Mouse (Mus musculus) A20 (cell line): Measurements from ENCODE around the gene Scml4.
A peak's percentile ranks its signal among the peaks of the same experiment; 100 is the strongest.

Experiments used
- DNase-seq: peaks from one replicate; pipeline ENCODE4 v3.0.0-alpha.2; 2011; ENCODE audit warnings: low read depth, low spot score

The Scml4 gene

DNA sequence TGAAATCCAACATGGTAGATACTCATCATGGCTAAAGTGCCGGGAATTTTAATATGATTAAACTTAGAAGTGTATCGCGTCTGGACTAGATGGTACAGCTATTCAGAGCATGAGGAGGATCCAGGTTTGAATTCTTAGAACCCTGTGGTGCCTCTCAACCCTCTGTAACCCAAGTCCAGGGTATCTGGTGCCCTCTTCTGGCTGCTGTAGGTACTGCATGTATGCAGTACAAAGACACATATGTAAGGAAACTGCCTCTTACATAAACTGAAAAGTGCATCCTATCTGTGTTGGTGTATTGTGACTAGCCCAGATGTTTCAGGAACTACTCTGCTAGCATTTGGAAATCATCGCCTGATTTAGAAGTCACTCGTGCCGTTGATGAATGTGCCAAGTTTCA is 129.7 kb downstream of the Scml4 start:
- peak; percentile 71 for DNase-seq

DNA sequence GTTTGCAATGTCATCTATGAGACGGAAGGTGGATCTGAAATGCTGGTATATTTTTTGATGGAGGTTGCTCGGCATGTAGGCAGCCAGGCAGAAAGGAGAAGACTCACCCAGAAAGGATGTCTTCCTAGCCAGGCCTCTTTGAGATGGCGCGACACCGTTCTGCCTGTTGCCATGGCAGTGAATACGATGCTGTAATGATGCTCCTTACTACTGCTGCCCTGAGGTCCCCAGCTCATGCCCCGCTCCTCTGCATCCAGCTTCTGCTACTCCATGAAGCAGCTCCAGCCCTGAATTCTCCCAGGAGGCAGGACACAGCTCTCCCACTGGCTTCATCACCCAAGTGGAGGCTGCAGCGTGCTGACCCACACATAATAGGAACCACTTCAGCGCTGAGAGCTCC is 130.8 kb downstream of the Scml4 start:
- no peak for DNase-seq

DNA sequence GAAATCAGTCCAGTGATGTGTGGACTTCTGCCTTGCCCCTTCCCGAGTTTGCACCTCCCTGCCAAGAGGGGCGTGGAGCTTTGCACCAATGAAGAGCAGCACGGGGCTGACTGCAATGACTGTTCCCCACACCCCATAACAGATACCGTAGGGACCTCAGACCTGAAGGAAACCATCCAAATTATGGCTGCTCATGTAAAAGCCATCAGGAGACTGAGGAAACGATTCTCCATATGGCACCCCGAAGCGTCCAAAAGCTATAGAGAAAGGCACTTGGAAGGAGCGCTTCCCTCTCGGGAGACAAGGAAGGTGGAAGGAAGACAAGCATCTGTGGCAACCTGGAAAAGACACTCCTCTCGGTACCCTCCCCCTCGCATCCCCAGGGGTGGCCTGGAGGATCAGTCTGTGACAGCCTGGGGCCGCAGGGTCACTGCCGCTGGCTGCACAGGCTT is 134.2 kb downstream of the Scml4 start:
- no peak for DNase-seq

DNA sequence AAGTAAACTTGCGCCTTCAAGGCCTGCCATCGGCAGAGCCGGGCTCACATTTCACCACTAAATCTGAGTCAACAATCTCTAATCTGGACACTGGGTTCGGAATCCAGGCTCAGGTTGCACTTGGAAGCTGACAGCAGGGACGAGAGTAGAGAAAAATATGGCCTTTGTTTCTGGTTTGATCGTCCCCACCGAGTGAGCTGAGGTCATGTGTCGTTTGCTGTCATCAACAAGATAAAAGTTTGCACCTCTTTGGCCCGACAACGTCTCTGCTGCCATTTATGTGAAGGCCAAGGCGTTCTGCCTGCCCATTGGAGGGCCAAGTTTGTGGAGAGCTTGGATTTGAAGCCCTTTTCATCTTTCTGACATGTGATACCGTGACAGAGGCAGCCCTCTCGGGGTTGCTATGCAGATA is 135.3 kb downstream of the Scml4 start:
- DNase-seq: no peak

DNA sequence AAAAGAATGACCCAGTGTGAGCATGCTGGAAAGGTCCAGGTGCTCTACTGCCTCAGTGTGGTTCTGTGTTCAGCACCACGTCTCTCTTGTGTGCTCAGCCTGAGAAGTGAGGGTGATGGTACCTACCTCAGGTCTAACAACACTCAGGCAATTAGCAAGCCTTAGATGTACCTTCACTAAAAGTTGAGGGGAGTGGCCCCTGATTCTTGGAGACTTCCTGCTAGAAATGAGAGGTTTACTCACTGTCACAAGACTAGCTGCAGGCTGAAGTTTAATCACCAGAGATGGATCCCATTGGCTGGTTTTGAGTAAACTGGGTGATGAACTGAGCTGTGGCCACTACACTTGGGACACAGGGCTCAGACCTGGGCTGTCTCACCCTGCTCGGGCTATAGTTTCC is 137.1 kb downstream of the Scml4 start:
- DNase-seq: no peak

DNA sequence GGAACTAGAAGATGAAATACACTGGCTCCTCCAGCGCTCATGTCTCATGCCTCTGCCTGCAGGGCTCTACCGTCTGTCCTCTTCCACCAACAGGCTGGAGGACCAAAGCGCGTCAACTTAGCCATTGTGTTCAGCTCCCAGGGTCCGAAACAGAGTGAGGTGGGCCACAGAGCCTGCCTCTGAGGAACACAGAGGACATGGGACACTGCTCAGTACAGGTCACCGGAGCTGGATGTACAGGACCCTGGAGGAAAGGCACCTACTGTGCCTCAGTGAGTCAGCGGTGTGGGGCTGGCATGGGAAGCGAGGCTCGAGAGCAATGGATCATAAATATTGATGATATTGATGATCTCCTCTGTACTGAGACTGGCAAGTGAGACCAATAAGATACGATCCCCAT is 139.2 kb downstream of the Scml4 start:
- no peak for DNase-seq

DNA sequence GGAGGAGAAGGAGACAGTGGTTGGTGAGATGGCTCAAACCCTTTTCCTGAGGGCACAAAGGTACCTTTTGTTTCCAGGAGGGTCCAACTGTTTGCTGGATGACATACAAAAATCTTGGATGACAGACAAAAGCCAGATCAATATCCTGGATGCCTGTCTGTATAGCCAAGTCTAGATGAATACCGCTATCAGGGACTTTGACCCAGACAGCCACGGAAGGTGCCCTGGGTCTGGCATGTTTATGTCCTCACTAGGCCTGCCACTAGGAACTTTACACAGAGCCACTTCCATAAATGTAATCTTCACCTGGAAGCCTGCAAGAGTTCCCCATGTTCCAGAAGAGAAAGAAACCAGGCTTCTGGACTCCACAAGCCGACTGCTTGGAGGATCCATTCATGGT is 141.3 kb downstream of the Scml4 start:
- DNase-seq: no peak

DNA sequence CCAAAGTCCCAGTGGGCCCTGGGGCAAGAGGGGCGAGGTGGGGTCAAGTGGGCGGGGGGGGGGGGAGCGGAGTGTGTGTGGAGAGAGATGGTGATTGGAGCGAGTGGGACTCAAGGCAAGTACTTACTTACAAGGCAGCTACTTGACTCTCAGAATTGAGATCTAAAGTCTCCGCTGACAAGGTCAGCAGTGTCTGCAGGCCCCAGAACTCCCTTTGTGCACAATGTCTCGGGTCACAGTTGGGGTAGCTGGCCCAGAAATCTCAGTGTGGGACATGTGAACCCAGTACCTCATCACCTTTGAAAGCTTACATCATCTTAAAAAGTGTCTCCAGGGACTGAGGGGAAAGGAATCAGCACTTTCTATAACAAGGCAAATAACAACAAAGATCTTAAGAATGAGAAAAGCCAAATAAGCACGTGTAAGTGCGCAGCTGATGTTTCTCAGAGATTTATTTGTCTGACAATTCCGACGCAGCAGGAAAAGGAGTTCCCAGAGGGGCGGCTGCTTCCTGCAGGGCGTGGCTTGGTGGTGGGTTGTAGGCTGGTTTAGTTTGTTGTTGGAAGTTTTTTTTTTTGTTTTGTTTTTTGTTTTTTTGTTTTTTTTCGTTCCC is 142.0 kb downstream of the Scml4 start:
- DNase-seq: no peak

DNA sequence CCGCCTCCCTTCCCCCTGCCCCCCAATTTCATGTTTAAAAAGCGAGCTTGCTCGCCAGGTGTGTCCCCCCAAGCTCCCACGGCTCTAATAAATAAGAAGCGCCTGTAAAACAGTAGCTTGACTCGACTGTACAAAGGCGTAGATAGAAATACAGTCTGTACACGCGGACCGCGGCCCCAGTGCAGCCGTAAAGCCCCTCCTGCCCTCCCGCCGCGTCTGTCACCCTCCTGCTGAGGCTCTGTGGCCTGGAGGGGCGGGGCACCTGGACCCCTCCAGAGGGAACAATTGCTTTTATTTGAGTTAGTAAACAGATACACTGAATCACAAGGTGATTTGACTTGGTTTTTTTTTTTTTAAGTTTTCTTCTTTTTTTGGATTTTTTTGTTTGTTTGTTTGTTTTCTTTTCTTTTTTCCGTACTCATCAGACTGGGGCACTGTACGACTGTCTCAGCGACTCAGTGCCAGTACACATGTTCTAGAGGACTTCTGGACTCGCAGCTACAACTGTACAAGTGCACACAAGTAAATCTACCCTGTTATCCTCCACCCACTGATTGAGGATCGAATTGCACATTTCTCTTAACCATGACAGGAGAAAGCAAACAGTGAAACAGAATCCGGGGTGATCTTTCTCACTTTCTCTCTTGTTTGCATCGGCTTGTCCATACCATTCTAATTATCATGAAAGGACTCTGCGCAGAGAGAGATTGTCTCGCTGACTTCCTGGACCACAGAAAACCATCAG is 142.7 kb downstream of the Scml4 start:
- DNase-seq: no peak

DNA sequence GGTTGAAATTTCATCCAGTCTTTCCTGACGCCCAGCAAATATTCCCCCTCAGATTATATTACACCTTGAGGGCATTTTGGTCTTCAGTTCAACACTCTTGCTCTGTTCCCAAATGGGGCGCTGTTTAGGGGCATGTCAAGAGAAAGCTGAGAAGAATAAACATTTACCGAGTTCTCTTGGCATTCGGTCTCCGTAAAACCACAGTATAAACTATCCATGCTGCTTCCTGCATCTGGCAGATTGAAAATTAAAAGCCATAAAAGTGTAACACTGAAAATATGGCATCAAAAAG is 143.2 kb downstream of the Scml4 start:
- no peak for DNase-seq

DNA sequence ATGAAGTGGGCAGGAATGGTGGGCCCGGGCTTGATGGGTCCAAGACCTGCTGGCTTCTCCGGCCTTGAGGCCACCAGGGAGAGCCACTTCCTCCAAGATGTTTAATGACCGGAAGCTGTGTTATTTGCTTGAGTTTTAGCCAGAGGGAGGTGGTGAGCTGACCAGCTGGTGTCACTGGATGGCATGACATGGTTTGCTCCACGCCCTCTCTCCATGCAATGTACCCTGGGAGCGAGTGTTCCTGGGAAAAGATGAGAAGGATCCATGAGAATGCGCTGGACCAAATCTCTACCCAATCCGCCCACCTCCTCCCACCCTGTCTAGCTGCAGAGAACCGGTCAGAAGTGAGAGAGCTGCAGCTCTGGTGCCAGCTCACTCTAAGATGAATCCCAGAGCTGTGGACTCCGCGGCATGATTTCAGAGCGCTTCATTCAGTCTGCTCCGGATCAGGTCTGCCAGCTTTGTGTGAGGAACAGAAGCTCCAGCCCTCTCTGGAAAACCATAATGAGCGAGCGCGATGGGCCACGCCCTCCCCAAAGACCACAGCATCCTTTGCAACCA is 144.1 kb downstream of the Scml4 start:
- DNase-seq: no peak

DNA sequence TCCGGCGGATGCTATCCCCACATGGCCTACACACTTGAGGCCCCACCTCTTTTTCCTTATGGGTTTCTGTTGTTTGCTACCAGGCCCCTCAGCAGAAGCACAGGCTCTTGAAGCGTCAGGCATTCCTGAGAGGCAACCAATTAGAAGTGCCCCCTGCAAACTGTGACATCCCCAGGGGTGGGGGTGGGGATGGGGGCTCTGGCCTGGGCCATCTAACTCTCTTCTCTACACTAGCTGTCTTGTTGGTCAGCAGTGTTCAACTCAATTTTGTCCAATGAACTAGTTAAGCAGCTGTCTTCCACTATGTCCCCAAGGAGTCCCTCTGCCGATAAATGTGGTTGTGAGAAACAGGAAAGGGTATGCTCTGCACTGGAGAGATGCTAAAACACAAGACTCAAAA is 144.9 kb downstream of the Scml4 start:
- DNase-seq: no peak

DNA sequence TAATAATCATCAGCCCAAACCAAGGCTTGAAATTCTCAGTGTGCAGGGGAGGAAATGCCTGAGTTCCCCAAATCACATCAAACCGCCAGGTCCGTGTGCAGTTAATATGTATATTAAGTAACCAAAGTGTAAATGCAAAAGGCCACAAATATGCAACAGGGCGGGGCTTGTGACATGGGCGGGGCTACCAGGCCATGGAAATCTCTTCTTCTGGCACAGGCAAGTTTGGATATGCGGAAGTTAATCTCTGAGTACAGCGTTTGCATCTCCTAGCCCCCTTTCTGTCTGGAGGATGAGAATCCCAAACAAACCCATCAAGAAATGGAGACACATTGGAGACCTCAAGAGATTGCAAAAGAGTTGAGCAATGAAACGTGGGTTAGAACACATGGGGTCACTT is 145.5 kb downstream of the Scml4 start:
- no peak for DNase-seq

DNA sequence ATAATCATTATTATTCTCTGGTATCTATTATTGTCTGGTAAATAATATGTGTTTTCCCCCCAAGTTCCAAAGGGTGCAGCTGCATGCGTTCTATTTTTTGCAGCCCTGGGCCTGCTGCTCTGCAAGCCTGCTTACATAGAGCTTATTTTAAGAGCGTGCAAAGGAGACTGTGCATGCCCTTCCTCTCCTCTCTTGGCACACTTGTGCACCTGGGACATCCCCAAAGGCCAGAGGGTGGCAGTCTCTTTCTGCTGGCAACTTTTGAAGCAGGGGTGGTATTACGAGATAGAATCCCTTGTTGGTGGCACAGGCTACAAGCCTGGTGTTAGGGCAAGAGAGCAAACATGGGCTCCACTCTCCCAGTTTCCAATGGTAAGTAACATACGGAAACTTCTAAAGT is 146.4 kb downstream of the Scml4 start:
- DNase-seq: no peak

DNA sequence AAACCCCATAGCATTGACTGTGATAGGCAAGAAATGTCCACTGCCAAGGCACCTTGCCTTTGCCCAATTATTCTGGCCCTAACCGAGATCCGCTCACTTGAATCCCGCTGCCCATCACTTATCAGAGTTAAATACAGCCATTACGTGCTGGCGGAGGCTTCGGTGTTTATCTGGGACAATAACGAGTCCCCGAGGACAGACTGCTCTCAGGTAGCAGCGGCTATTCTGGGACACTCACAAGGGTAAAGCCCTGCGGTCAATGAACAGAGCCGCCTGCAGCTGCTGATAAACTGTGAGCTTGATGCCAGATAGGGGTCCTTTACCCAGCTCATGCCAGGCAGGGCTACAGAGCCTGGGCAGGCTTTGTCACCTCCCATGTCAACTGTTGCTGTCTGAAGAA is 147.9 kb downstream of the Scml4 start:
- DNase-seq: no peak
